ENCODE assay signal across 8 mouse cellular contexts in genomic region chr4:99121123-99121755, GRCm38 (mm10). TPM values are rescaled to one million over a fixed set of nuclear protein-coding genes. Genes with fewer than 3 reads are reported as not detected.
DNase-seq lines count a peak whose midpoint lies in the region; ATAC-seq and TF ChIP-seq lines count a peak whose summit lies in the region.

No protein-coding gene starts in this region.

- no peaks in the 10 kb centered on the region for H3K36me3 ChIP-seq in kidney, adult 2 months (ENCODE audit: control insufficient read depth, insufficient read depth, low read length)
- no peaks in the 10 kb centered on the region for H3K36me3 ChIP-seq in midbrain, embryonic 12.5 days

- no peak for TF ChIP-seq POLR2A in kidney, adult 2 months (IDR thresholded peaks at IDR 0.05; ENCODE audit: low read depth, low read length)

- H3K4me2 ChIP-seq in midbrain, embryonic 12.5 days (replicated peaks) = peak overlapping the region; percentile 70

- ATAC-seq in midbrain, embryonic 12.5 days (ENCODE audit: low FRiP score, low read depth) = no peak; the same call in 1 of the 2 replicates
- no peak for ATAC-seq in granulocyte monocyte progenitor cell, adult 5-6 weeks (replicated peaks; ENCODE audit: poor library complexity, severe bottlenecking)

- H3K27ac ChIP-seq in kidney, adult 2 months (ENCODE audit: insufficient read depth, low read depth, low read length) = no peak overlapping the region
- peak overlapping the region; percentile 94 for H3K27ac ChIP-seq in midbrain, embryonic 12.5 days (replicated peaks)

- no peaks in the 10 kb centered on the region for H3K9me3 ChIP-seq in midbrain, embryonic 12.5 days

- no peaks in the 10 kb centered on the region for H3K27me3 ChIP-seq in kidney, adult 2 months (replicated peaks; ENCODE audit: control insufficient read depth, insufficient read depth, low read length)
- peaks cover 10% of the 10 kb centered on the region for H3K27me3 ChIP-seq in midbrain, embryonic 12.5 days

- peaks cover 12% of the 10 kb centered on the region for H3K4me1 ChIP-seq in kidney, adult 2 months (ENCODE audit: control insufficient read depth, insufficient read depth, low read length)
- H3K4me1 ChIP-seq in midbrain, embryonic 12.5 days = peaks cover 37% of the 10 kb centered on the region

- WGBS in kidney, adult 2 months = 7% methylated on average over 17 of the region's 17 CpGs
- WGBS in midbrain, embryonic 12.5 days = 2% methylated on average over 17 of the region's 17 CpGs

- TF ChIP-seq CTCF in kidney, adult 2 months (conservative IDR thresholded peaks at IDR 0.05; ENCODE audit: insufficient read depth, insufficient read length, low read depth, low read length) = no peak

- no peak for DNase-seq in kidney, adult 2 months
- DNase-seq in kidney, postnatal 14 days = no peak
- DNase-seq in Muller cell, postnatal 12 days (ENCODE audit: inconsistent ontology term) = peak; percentile 45
- DNase-seq in forelimb bud, embryonic 11.5 days (ENCODE audit: low read depth, low spot score) = peak; percentile 35
- no peak for DNase-seq in gastrocnemius, postnatal 14 days
- no peak for DNase-seq in retina, postnatal 1 day

- H3K4me3 ChIP-seq in kidney, adult 2 months (ENCODE audit: insufficient read depth, low read depth, low read length) = peak overlapping the region; percentile 99
- peak overlapping the region; percentile 99 for H3K4me3 ChIP-seq in midbrain, embryonic 12.5 days

- peak overlapping the region; percentile 98 for H3K9ac ChIP-seq in midbrain, embryonic 12.5 days (replicated peaks)

- intact Hi-C loops in gastrocnemius, postnatal 14 days (cut with DNase I; ENCODE audit: low total_unique reads) = loop anchor here (10.0 kb wide), 1 partner anchor 54 kb away; no protein-coding TSS in a partner anchor

RNA-seq across cellular contexts. Expression of gene Dock7, which starts 0.5 kb away (rescaled TPM):
- polyA plus RNA-seq in kidney, adult 2 months (2012; rRNA removed) = 20.6 and 21.9 TPM in 2 replicates
- polyA plus RNA-seq in midbrain, embryonic 12.5 days (2016; fragmentation: Nextera tagmentation; extraction: Ambion mirVana) = 120 and 130 TPM in 2 replicates
- total RNA-seq in gastrocnemius, postnatal 14 days (2021) = 10 to 100 TPM; 11.0 to 14.7 TPM
- total RNA-seq in granulocyte monocyte progenitor cell, adult 5-6 weeks (2014; fragmentation: Nextera tagmentation) = 15.6 and 35.3 TPM in 2 replicates
- 18.4 and 26.2 TPM in 2 replicates for total RNA-seq in granulocyte monocyte progenitor cell, adult 5-6 weeks (2017)

Comparison
In these comparisons a context has a peak if more than half of its experiments do, and no peak if none do; other contexts are left out.
1. DNase-seq: peak in Muller cell, postnatal 12 days (single experiment) and forelimb bud, embryonic 11.5 days (single experiment); none in kidney, adult 2 months (single experiment), kidney, postnatal 14 days (single experiment), gastrocnemius, postnatal 14 days (single experiment) and retina, postnatal 1 day (single experiment).